Mouse (Mus musculus): Measurements from ENCODE around the gene Ptprm.
A peak's percentile ranks its signal among the peaks of the same experiment; 100 is the strongest.

Gene Ptprm

DNA sequence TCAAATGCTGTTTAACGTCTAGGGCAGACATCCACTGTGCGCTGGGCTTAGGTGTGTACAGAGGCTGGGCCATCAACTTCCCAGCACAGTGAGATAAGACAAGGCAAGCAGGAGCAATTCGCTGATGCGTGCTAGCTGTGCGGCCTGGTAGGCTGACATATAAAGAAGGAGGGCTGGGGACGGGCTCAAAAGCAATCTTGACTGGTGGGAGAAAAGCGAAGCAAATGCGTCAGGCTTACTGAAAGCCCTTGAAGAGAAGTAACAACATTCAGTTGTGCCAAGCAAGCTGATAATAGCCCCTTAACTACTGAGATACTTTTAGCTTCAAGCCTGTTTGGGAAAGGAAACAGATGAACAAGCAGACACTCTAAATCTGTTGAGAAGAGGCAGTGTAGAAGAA lies 217.8 kb downstream of the Ptprm start:
- DNase-seq (ENCODE audit: low spot score) = peak; percentile 23

GRCm38 (mm10) chr17:67134235-67134634 lies 220.0 kb downstream of the Ptprm start:
- DNase-seq (ENCODE audit: low spot score) = no peak

DNA sequence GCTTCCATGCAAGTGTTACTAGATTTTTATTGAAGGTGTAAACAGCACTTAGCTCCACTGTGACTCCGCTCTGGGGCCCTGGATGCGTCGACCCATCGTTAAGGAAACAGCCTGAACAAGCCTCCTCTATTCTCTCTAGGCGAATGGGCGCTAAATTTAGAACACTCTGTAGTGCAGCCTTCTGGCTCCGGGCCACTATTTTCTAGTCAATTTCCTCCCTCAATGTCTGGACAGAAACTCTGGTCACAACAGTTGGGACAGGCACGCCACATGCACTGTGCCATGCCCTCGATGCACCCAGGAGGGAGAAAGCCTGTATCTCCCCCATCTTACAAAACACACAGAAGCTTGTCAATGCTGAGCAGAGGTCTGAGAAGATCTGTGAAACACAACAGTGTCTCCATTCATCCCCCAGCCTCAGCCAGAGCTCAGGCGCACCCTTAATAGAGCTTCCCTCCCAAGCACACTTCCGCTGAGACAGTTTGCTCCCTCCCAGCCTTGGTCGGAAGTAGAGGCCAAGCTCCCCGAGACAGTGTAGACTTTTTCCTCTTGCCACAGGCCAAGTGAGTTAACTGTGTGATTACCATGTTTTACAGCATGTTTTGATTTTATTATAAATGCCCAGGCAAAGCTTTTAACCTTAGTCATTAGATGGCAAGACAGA lies 220.7 kb downstream of the Ptprm start:
- peak; percentile 13 for DNase-seq (ENCODE audit: low spot score)

GRCm38 (mm10) chr17:67133026-67133425 lies 221.2 kb downstream of the Ptprm start:
- no peak for DNase-seq (ENCODE audit: low spot score)

GRCm38 (mm10) chr17:67127530-67127929 lies 226.7 kb downstream of the Ptprm start:
- DNase-seq (ENCODE audit: low spot score) = no peak

DNA sequence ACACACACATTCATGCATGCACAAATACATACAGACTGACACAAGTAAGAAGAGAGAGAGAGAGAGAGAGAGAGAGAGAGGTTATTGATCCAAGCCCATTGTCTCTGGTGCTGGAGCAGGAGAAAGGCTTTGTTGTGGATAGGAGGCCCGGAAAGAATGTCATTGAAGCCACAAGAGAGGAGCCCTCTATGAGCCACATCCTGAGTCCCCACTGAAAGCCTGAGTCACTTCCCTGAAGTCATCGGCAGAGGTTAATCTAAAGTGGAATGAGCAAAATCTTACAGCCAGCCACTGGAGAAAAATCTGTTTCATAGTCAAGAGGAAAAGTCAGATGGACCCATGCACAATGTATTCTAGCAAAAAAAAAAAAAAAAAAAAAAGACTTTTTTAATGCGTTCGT lies 228.7 kb downstream of the Ptprm start:
- DNase-seq (ENCODE audit: low spot score) = no peak

DNA sequence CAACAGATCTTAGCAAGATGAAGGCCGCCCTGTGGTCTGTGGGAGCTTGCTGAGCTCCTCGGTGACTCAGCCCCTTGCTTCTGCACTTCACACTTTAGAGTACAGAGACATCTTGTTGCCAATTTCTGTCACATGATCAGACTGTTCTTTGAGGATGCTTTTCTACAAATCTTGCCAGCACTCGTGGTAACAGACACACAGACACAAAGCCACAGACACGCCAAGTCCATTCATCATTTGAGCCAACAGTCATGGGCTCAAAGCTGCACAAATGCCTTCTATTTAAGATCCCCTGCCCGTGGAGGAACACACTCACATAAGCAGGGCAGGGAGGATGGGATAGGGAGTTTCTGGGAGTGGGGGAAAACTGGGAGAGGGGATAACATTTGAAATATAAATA lies 230.0 kb downstream of the Ptprm start:
- no peak for DNase-seq (ENCODE audit: low spot score)

- DNase-seq (ENCODE audit: low spot score) = no peak
Observed at GRCm38 (mm10) chr17:67123722-67124121, 230.5 kb downstream of the Ptprm start.

DNA sequence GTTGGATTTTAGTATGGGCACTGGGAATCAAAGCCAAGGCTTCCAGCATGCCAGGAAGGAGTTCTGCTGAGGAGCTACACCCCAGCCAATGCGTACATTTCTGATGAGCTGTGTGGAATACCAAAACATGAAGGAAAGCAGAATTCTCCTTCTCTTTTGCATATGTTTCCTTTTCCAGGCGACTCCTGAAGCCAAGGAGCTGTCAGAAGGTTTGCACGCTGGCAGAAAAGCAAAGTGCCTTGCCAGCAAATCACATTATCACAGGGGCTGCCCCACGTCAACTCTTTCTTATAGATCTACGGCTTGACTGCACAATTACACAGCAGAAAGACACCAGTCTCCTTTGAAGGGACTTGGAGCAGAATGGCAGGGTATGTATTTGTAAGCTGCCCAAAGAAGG lies 233.4 kb downstream of the Ptprm start:
- no peak for DNase-seq (ENCODE audit: low spot score)

- no peak for DNase-seq (ENCODE audit: low spot score)
Observed at GRCm38 (mm10) chr17:67118676-67119340, 235.4 kb downstream of the Ptprm start.

GRCm38 (mm10) chr17:67114842-67115241 lies 239.4 kb downstream of the Ptprm start:
- DNase-seq (ENCODE audit: low spot score) = no peak

GRCm38 (mm10) chr17:67112679-67113078 lies 241.6 kb downstream of the Ptprm start:
- DNase-seq (ENCODE audit: low spot score) = no peak

- DNase-seq (ENCODE audit: low spot score) = no peak
Observed at GRCm38 (mm10) chr17:67106176-67106575, 248.1 kb downstream of the Ptprm start.

- peak; percentile 18 for DNase-seq (ENCODE audit: low spot score)
Observed at GRCm38 (mm10) chr17:67102051-67102450, 252.2 kb downstream of the Ptprm start.

DNA sequence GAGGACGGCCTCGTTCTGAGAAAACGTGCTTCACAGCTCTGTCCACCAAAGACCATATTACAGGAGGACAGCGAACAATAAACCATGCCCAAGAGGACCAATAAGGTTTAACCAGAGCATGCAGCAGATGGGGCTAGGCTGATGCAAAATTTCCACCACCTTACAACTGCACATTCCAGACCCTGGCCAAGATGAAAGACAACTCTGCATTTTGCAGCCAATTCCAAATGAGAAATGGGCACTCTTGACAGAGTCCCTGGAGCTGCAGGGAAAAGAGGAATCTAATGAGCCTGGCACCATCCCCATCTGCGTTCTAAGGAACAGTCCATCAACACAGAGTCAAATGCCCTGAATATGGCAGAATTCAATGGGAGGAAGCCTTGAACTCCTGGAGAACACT lies 263.3 kb downstream of the Ptprm start:
- DNase-seq (ENCODE audit: low spot score) = no peak

GRCm38 (mm10) chr17:67090153-67090552 lies 264.1 kb downstream of the Ptprm start:
- DNase-seq (ENCODE audit: low spot score) = no peak

GRCm38 (mm10) chr17:67089611-67090010 lies 264.6 kb downstream of the Ptprm start:
- no peak for DNase-seq (ENCODE audit: low spot score)

- no peak for DNase-seq (ENCODE audit: low spot score)
Observed at GRCm38 (mm10) chr17:67087585-67087984, 266.7 kb downstream of the Ptprm start.

DNA sequence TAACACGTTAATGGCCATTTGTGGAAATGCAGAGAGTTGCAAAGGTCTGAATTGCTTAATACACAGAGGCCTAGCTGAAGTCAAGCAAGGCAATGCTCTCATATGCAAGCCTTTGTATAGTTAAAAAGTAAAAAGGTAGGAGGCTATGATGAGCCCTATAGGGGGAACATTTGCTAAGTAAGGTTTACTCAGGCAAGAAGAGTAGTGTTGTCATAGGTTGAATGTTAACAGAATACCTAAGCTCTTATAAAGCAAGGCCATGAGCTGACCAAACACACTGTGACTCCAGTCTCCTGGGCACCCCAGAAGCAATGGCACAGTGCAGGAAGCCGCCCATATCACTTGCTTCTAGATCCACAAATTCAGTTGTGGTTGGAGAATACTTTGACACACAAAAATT lies 267.4 kb downstream of the Ptprm start:
- no peak for DNase-seq (ENCODE audit: low spot score)

GRCm38 (mm10) chr17:67084501-67084900 lies 269.8 kb downstream of the Ptprm start:
- DNase-seq (ENCODE audit: low spot score) = no peak

GRCm38 (mm10) chr17:67084093-67084492 lies 270.2 kb downstream of the Ptprm start:
- no peak for DNase-seq (ENCODE audit: low spot score)

GRCm38 (mm10) chr17:67079570-67079969 lies 274.7 kb downstream of the Ptprm start:
- DNase-seq (ENCODE audit: low spot score) = no peak

DNA sequence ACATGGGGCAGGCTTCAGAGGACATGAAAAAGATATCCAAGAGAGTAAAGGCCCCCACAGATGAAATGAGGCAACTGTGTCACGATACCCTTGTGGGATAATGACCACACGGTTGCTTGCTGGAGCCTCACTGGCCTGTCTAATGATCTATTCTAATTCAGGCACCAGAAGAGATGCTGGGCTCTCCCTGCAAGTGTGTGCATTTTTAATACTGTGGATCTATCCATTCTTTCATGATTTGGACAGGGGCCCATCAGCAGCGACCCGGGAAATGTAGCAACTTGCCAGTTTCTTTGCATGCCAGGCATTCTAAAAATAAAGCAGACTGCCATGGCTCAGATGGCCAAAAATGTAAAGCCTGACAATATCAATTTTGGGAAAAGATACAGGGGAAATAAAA lies 280.7 kb downstream of the Ptprm start:
- no peak for DNase-seq (ENCODE audit: low spot score)

GRCm38 (mm10) chr17:67073139-67073538 lies 281.1 kb downstream of the Ptprm start:
- DNase-seq (ENCODE audit: low spot score) = no peak
